In the genomic region with DNA sequence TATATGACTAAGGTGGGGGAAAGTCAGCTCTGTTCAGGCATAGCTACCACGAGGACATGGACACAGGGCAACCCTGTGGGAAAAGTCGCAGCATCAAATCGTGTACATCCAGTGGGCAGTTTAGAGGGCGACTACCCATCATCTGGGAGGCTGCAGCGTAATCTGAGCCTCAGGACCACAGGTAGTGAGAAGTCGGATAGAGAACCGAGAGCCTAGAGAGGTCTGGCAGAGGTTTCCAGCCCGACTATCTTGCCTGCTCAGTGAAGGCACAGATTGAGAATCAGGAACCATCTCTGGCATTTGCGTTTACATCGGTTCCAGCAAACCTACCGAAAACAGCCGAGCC, we compare ENCODE assay signal across 8 mouse cellular contexts. TPM values are rescaled to one million over a fixed set of nuclear protein-coding genes. Genes with fewer than 3 reads are reported as not detected.
A peak's percentile ranks its signal among the peaks of the same experiment; 100 is the strongest.
DNase-seq lines count a peak whose midpoint lies in the region; ATAC-seq and TF ChIP-seq lines count a peak whose summit lies in the region.

No protein-coding gene starts in this region.

- TF ChIP-seq CTCF in small intestine, adult 2 months (IDR thresholded peaks at IDR 0.05; ENCODE audit: extremely low read depth, insufficient read length, insufficient replicate concordance, low read depth, low read length), result no peak

- H3K9ac ChIP-seq in lung, embryonic 16.5 days (ENCODE audit: low read length), result peak overlapping the region; percentile 80
- peak overlapping the region; percentile 61 for H3K9ac ChIP-seq in limb, embryonic 12.5 days (replicated peaks)

- peak overlapping the region; percentile 90 for H3K27ac ChIP-seq in lung, embryonic 16.5 days (ENCODE audit: low read length)
- H3K27ac ChIP-seq in limb, embryonic 12.5 days, result peak overlapping the region; percentile 86
- H3K27ac ChIP-seq in small intestine, adult 2 months (ENCODE audit: insufficient read depth, low read depth, low read length), result peak overlapping the region; percentile 69

- peak overlapping the region; percentile 66 for H3K4me3 ChIP-seq in lung, embryonic 16.5 days (ENCODE audit: low read length)
- peak overlapping the region; percentile 57 for H3K4me3 ChIP-seq in limb, embryonic 12.5 days (replicated peaks)
- H3K4me3 ChIP-seq in small intestine, adult 2 months (ENCODE audit: low read depth, low read length), result peak overlapping the region; percentile 79

- intact Hi-C loops in gastrocnemius, postnatal 14 days (cut with DNase I; ENCODE audit: low total_unique reads), result no loop called here

- peaks cover 32% of the 10 kb centered on the region for H3K36me3 ChIP-seq in lung, embryonic 16.5 days (ENCODE audit: control insufficient read depth, insufficient read depth, low read length)
- H3K36me3 ChIP-seq in limb, embryonic 12.5 days, result peaks cover 63% of the 10 kb centered on the region
- peaks cover 20% of the 10 kb centered on the region for H3K36me3 ChIP-seq in small intestine, adult 2 months (ENCODE audit: control insufficient read depth, insufficient read depth, low read length)

- H3K9me3 ChIP-seq in lung, embryonic 16.5 days (ENCODE audit: control insufficient read depth, low read length), result no peaks in the 10 kb centered on the region
- no peaks in the 10 kb centered on the region for H3K9me3 ChIP-seq in limb, embryonic 12.5 days

- no peak for TF ChIP-seq POLR2A in small intestine, adult 2 months (IDR thresholded peaks at IDR 0.05; ENCODE audit: low read depth, low read length)

- ATAC-seq in lung, embryonic 16.5 days (ENCODE audit: low read depth), result peak; percentile 41
- ATAC-seq in erythroblast, adult 5-6 weeks (replicated peaks; ENCODE audit: low FRiP score, poor library complexity, severe bottlenecking), result peak; percentile 34
- ATAC-seq in limb, embryonic 12.5 days (ENCODE audit: insufficient number of reproducible peaks, insufficient read depth, low FRiP score, low TSS enrichment, low read depth), result peak; percentile 30

- no peak for DNase-seq in lung, postnatal 14 days
- no peak for DNase-seq in right cerebral cortex, postnatal 4 days
- no peak for DNase-seq in right cerebral cortex, postnatal 25 days
- no peak for DNase-seq in gastrocnemius, postnatal 14 days

- H3K4me2 ChIP-seq in lung, embryonic 16.5 days (ENCODE audit: low read depth, low read length), result peak overlapping the region; percentile 84
- peak overlapping the region; percentile 81 for H3K4me2 ChIP-seq in limb, embryonic 12.5 days

- no peaks in the 10 kb centered on the region for H3K27me3 ChIP-seq in lung, embryonic 16.5 days (ENCODE audit: control insufficient read depth, insufficient read depth, low read depth, low read length)
- no peaks in the 10 kb centered on the region for H3K27me3 ChIP-seq in limb, embryonic 12.5 days
- H3K27me3 ChIP-seq in small intestine, adult 2 months (ENCODE audit: control insufficient read depth, insufficient read depth, low read length), result no peaks in the 10 kb centered on the region

- peaks cover 12% of the 10 kb centered on the region; the same call in 1 of the 2 replicates for H3K4me1 ChIP-seq in lung, embryonic 16.5 days (replicated peaks; ENCODE audit: control insufficient read depth, insufficient read depth, low read length)
- peaks cover 10% of the 10 kb centered on the region for H3K4me1 ChIP-seq in limb, embryonic 12.5 days (replicated peaks)
- no peaks in the 10 kb centered on the region; the same call in 1 of the 2 replicates for H3K4me1 ChIP-seq in small intestine, adult 2 months (ENCODE audit: control insufficient read depth, insufficient read depth, insufficient read length, low read length)

- WGBS in lung, embryonic 16.5 days, result under 1% methylated on average over 12 of the region's 12 CpGs
- under 1% methylated on average over 12 of the region's 12 CpGs for WGBS in limb, embryonic 12.5 days
- under 1% methylated on average over 12 of the region's 12 CpGs for WGBS in small intestine, adult 2 months

RNA-seq across cellular contexts. Expression of gene 0610037L13Rik, which starts 0.3 kb away (rescaled TPM):
- 117 and 121 TPM in 2 replicates for polyA plus RNA-seq in lung, embryonic 16.5 days (2015; fragmentation: Nextera tagmentation; extraction: Ambion mirVana)
- total RNA-seq in erythroblast, adult 5-6 weeks (2015; ENCODE audit: low replicate concordance), result 15.4 and 27.4 TPM in 2 replicates
- 5.3 and 21.7 TPM in 2 replicates for total RNA-seq in erythroblast, adult 5-6 weeks (2017; ENCODE audit: low replicate concordance)
- 124 and 125 TPM in 2 replicates for polyA plus RNA-seq in limb, embryonic 12.5 days (2016; fragmentation: Nextera tagmentation; extraction: Ambion mirVana)
- polyA plus RNA-seq in small intestine, adult 2 months (2012; rRNA removed), result 6.0 and 8.5 TPM in 2 replicates
- total RNA-seq in gastrocnemius, postnatal 14 days (2021), result 10 to 100 TPM; 52.8 to 60.5 TPM

RNA-seq across cellular contexts. Expression of gene Magoh, which starts 9.8 kb away (rescaled TPM):
- 176 and 181 TPM in 2 replicates for polyA plus RNA-seq in lung, embryonic 16.5 days (2015; fragmentation: Nextera tagmentation; extraction: Ambion mirVana)
- 51.0 and 66.9 TPM in 2 replicates for total RNA-seq in erythroblast, adult 5-6 weeks (2015; ENCODE audit: low replicate concordance)
- 63.7 and 79.4 TPM in 2 replicates for total RNA-seq in erythroblast, adult 5-6 weeks (2017; ENCODE audit: low replicate concordance)
- 255 and 288 TPM in 2 replicates for polyA plus RNA-seq in limb, embryonic 12.5 days (2016; fragmentation: Nextera tagmentation; extraction: Ambion mirVana)
- polyA plus RNA-seq in small intestine, adult 2 months (2012; rRNA removed), result 4.1 and 8.0 TPM in 2 replicates
- 10 to 100 TPM; 25.9 to 33.0 TPM for total RNA-seq in gastrocnemius, postnatal 14 days (2021)

RNA-seq across cellular contexts. Expression of gene Cpt2, which starts 34.1 kb away (rescaled TPM):
- 43.7 and 51.1 TPM in 2 replicates for polyA plus RNA-seq in lung, embryonic 16.5 days (2015; fragmentation: Nextera tagmentation; extraction: Ambion mirVana)
- 4.4 and 14.2 TPM in 2 replicates for total RNA-seq in erythroblast, adult 5-6 weeks (2015; ENCODE audit: low replicate concordance)
- 4.5 and 6.1 TPM in 2 replicates for total RNA-seq in erythroblast, adult 5-6 weeks (2017; ENCODE audit: low replicate concordance)
- 32.7 and 36.1 TPM in 2 replicates for polyA plus RNA-seq in limb, embryonic 12.5 days (2016; fragmentation: Nextera tagmentation; extraction: Ambion mirVana)
- 130 and 162 TPM in 2 replicates for polyA plus RNA-seq in small intestine, adult 2 months (2012; rRNA removed)
- total RNA-seq in gastrocnemius, postnatal 14 days (2021), result 10 to 100 TPM; 48.5 to 80.7 TPM

Comparison
In these comparisons a context has a peak if more than half of its experiments do, and no peak if none do; other contexts are left out.
1. RNA of gene 0610037L13Rik, which starts 0.3 kb away (polyA plus RNA-seq): 124 to 125 TPM in limb, embryonic 12.5 days and 117 to 121 TPM in lung, embryonic 16.5 days; 6.0 to 8.5 TPM in small intestine, adult 2 months; every median in the first group is over 10 times any median in the second.
2. RNA of gene Magoh, which starts 9.8 kb away (polyA plus RNA-seq): 255 to 288 TPM in limb, embryonic 12.5 days and 176 to 181 TPM in lung, embryonic 16.5 days; 4.1 to 8.0 TPM in small intestine, adult 2 months; every median in the first group is over 10 times any median in the second.
3. Peak in every context shown above with its lines, with median percentiles within 50 percentile points of each other: ATAC-seq, H3K27ac ChIP-seq and H3K4me3 ChIP-seq.